Mouse (Mus musculus) kidney, embryonic 14.5 days (tissue): ENCODE results near the gene Ckap2l. TPM values are rescaled to one million over a fixed set of nuclear protein-coding genes. Genes with fewer than 3 reads are reported as not detected.
A peak's percentile ranks its signal among the peaks of the same experiment; 100 is the strongest.

Source experiments
- ATAC-seq: fragments of 200-750 bp; cut with Nextera tagmentation; 2 replicates; pipeline ENCODE4 v1.8.0; 2017; ENCODE audit warnings: moderate number of reproducible peaks, mild to moderate bottlenecking, moderate TSS enrichment, moderate library complexity; ENCODE audit not compliant: low FRiP score, low TSS enrichment
- H3K27ac ChIP-seq: fragments of 300-500 bp; sonication (generic); 2 replicates; pipeline ENCODE4 v1.5.1; 2014; ENCODE audit warnings: low read depth, mild to moderate bottlenecking, low read length, moderate library complexity, mixed read lengths
- H3K27me3 ChIP-seq: fragments of 300-500 bp; sonication (generic); 2 replicates; pipeline ENCODE4 v1.6.1; 2014; ENCODE audit warnings: mild to moderate bottlenecking, low read length; ENCODE audit not compliant: control insufficient read depth, insufficient read depth
- H3K36me3 ChIP-seq: fragments of 300-500 bp; sonication (generic); 2 replicates; pipeline ENCODE4 v1.6.1; 2014; ENCODE audit warnings: low read length, mixed read lengths; ENCODE audit not compliant: control insufficient read depth, insufficient read depth
- H3K4me1 ChIP-seq: fragments of 300-500 bp; sonication (generic); 2 replicates; pipeline ENCODE4 v1.6.1; 2014; ENCODE audit warnings: low read length, mixed read lengths; ENCODE audit not compliant: control insufficient read depth, insufficient read depth
- H3K4me2 ChIP-seq: fragments of 300-500 bp; sonication (generic); replicated peaks from 2 replicates; pipeline ENCODE4 v1.6.1; 2014; ENCODE audit warnings: low read depth, mild to moderate bottlenecking, low read length
- H3K4me3 ChIP-seq: fragments of 300-500 bp; sonication (generic); 2 replicates; pipeline ENCODE4 v1.5.1; 2014; ENCODE audit warnings: mild to moderate bottlenecking, low read length
- H3K9ac ChIP-seq: fragments of 300-500 bp; sonication (generic); 2 replicates; pipeline ENCODE4 v1.6.1; 2014; ENCODE audit warnings: low read depth, mild to moderate bottlenecking, low read length, moderate library complexity
- H3K9me3 ChIP-seq: fragments of 300-500 bp; sonication (generic); 2 replicates; pipeline ENCODE4 v1.6.1; 2016; ENCODE audit warnings: low read length; ENCODE audit not compliant: control insufficient read depth
- WGBS: fragments of 180-500 bp; shearing (Covaris S2); extraction: QIAGEN DNeasy Blood & Tissue Kit; methylation state at CpG from one replicate; pipeline ENCODE4 v1.1.7; 2014; 5-methylcytosine and 5-hydroxymethylcytosine counted together
- polyA plus RNA-seq: library from polyadenylated mRNA; unstranded; fragments of >200 nt; fragmentation: Nextera tagmentation; extraction: Ambion mirVana; gene quantifications from 2 replicates; pipeline ENCODE4 v1.2.1, GENCODE M21; 2014

Ckap2l gene
- polyA plus RNA-seq, 1 experiment from 2014 or later = 67.7 TPM

DNA sequence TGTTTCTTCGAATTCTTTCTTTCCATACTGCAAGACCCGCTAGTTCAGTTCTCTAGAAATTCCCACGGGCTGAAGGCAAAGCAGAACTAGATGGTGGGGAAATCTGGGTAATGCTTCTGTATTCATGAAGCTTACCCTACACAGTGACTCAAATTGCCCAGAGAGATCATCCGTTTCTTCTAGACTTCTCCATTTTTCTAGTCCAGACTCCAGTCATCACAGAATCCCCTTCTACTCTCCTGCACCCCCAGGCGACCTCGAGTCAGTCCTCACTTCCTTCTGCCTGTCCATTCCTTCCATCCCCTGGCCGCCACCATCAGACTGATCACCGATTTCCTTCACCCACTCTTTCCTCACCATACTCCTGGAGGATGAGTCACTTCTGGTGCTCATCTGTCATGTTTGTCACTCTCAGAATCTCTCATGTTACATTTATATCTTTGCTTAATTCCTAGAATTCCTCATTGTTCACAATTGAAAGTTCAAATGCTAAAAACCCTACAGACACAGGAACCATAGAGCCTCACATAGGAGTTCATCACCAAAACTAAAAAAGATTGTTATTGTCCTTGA, 23.1 kb upstream of the Ckap2l start:
- Histone ChIP-seq H3K4me3 (no peak overlapping the region), H3K4me1 (no peaks in the 10 kb centered on the region), H3K27ac (no peak overlapping the region), H3K4me2 (no peak overlapping the region), H3K36me3 (no peaks in the 10 kb centered on the region), H3K27me3 (no peaks in the 10 kb centered on the region), H3K9ac (no peak overlapping the region), H3K9me3 (no peaks in the 10 kb centered on the region)
- WGBS = 80% methylated on average over 8 of the region's 8 CpGs
- no peak for ATAC-seq

DNA sequence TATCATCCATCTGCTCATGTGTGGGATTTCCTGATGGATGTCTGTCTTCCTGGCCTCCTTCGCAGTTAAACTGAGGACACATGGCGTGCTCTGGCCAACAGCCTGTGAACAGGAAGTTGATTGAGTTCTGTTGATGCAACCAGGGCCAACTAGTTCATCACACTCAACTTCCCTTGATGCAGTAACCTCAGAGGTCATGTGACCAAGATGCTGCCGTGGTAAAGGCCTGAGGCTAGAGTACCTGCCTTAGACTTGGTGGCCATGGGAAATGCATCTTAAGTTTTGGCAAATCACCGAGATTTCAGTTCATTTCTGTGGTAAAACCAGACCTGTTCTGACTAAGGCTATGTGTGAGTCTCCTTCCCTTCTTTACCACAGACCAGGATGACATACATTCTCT, 18.8 kb upstream of the Ckap2l start:
- no peaks in the 10 kb centered on the region for H3K4me1 ChIP-seq
- no peak overlapping the region for H3K27ac ChIP-seq
- no peak overlapping the region for H3K4me2 ChIP-seq
- no peak overlapping the region for H3K9ac ChIP-seq
- H3K4me3 ChIP-seq = no peak overlapping the region
- WGBS = 68% methylated on average over 4 of the region's 4 CpGs
- ATAC-seq = no peak
- no peaks in the 10 kb centered on the region for H3K27me3 ChIP-seq
- H3K9me3 ChIP-seq = no peaks in the 10 kb centered on the region
- no peaks in the 10 kb centered on the region for H3K36me3 ChIP-seq

DNA sequence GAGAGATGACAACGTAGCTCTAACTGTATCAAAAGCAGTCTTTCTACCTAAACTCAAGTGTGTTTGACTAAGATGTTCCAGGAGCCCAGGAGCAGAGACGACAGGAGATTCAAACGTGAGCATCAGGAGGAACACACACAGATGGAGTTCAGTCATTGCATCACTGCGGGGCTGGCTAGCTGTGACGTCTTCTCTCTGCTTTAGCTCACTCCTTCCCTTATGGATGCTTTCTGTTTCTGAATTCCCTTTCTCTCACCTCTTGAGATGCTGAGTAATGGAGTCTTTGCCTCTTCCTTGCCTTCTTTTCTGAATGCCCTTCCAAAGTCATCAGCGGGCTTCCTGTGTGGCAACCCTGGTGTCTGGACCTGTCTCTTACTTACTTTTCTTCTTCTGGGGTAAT, 17.9 kb upstream of the Ckap2l start:
- Histone ChIP-seq H3K4me3 (no peak overlapping the region), H3K4me2 (no peak overlapping the region), H3K27ac (no peak overlapping the region), H3K27me3 (no peaks in the 10 kb centered on the region), H3K9me3 (no peaks in the 10 kb centered on the region), H3K9ac (no peak overlapping the region), H3K36me3 (no peaks in the 10 kb centered on the region), H3K4me1 (no peaks in the 10 kb centered on the region)
- WGBS = 81% methylated on average over 6 of the region's 6 CpGs
- ATAC-seq = no peak

DNA sequence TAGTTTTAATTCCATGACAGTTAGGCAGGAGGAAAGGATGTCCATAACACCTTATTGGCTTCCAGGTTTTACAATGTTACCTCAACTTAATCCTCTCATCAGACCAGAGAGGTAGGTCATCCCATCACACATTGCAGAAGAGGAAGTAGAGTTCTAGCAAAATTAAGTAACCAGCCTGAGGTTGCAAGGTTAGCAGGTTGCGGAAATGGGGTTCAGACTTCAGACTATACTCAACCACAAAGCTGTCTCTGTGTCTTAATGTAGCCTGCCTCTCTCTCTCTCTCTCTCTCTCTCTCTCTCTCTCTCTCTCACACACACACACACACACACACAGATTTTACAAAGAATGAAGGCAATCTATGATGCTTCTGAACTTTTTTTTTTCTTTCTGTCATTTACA, 16.9 kb upstream of the Ckap2l start:
- Histone ChIP-seq H3K36me3 (no peaks in the 10 kb centered on the region), H3K9ac (no peak overlapping the region), H3K27ac (no peak overlapping the region), H3K4me3 (no peak overlapping the region), H3K4me2 (no peak overlapping the region), H3K4me1 (no peaks in the 10 kb centered on the region), H3K9me3 (no peaks in the 10 kb centered on the region), H3K27me3 (no peaks in the 10 kb centered on the region)
- WGBS = 96% methylated on average over 1 of the region's 1 CpGs
- ATAC-seq = no peak

DNA sequence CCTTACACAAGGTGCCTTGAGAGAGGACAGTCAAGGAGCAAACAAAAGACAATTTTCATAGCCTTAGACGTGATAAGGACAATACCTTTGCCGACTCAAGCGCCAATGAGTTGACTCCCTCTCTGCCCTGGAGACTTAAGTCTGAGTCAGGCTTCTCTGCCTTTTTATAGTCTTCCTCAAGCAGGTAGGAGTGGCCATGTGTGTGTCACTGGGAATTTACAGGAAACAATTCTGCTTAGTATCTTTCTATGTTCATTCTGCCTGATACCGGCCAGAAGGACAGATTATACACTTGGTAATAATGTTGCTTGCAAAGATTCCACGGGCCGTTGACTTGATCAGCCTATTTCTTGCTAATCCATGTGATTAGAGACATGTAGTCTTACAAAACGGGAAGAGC, 12.8 kb upstream of the Ckap2l start, which contains the start of gene Il1a:
TSS of gene Il1a (minus strand) at position 137 of the 400 bp plus-strand sequence.
- Histone ChIP-seq H3K27me3 (no peaks in the 10 kb centered on the region), H3K27ac (no peak within 1 kb of the TSS), H3K9me3 (no peaks in the 10 kb centered on the region), H3K4me3 (no peak within 1 kb of the TSS), H3K4me2 (no peak within 1 kb of the TSS), H3K9ac (no peak within 1 kb of the TSS), H3K36me3 (no peaks in the 10 kb centered on the region), H3K4me1 (no peaks in the 10 kb centered on the region)
- no peak for ATAC-seq
- 85% methylated on average over 7 of the region's 7 CpGs for WGBS

DNA sequence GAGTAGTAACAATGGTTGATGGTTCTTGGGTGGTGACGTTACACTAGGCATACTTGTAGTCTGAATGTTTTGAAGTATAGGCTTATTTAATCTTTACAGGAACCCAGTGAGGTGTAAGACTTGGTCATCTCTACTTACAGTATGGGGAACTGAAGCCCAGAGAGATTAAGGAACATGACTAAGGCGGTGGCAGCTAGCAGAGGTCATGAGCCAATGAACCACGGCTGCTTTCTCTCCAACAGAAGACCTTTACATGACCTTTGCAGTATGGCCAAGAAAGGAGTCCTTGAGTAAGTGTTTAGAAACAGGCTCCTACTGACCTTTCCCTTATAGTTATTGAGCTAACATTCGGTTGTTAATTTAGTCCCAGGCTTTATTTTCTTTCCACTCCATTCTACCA, 9.0 kb upstream of the Ckap2l start:
- Histone ChIP-seq H3K27me3 (no peaks in the 10 kb centered on the region), H3K36me3 (no peaks in the 10 kb centered on the region), H3K4me2 (no peak overlapping the region), H3K4me1 (no peaks in the 10 kb centered on the region), H3K27ac (no peak overlapping the region), H3K9ac (no peak overlapping the region), H3K9me3 (no peaks in the 10 kb centered on the region), H3K4me3 (no peak overlapping the region)
- no peak for ATAC-seq
- WGBS = 41% methylated on average over 4 of the region's 4 CpGs

DNA sequence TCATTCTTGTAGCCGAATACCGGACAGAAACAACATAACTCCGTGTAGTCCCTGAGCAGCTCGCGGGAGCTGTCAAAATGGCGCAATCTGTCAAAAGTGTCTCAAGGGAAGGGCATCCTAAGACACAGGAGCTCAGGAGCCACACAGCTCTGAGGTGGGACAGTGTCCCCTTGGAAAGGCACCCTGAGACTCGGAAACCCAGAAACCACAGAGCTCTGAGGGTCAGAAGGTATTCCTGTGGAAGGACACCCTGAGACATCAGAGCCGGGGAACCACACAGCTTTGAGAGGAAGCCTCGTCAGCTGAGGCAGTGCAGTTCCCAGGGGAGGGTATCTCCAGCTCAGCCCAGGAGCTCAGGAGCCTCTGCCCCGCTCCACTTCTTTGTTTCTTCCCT, 574 bp upstream of the Ckap2l start:
- H3K9me3 ChIP-seq = no peaks in the 10 kb centered on the region
- peak overlapping the region; percentile 53 for H3K9ac ChIP-seq
- H3K36me3 ChIP-seq = peaks cover 5% of the 10 kb centered on the region; the same call in 1 of the 2 replicates
- ATAC-seq = peak; percentile 69
- WGBS = 2% methylated on average over 10 of the region's 10 CpGs
- H3K27ac ChIP-seq = peak overlapping the region; percentile 27
- H3K4me2 ChIP-seq = peak overlapping the region; percentile 47
- peaks cover 7% of the 10 kb centered on the region; the same call in 1 of the 2 replicates for H3K4me1 ChIP-seq
- no peaks in the 10 kb centered on the region for H3K27me3 ChIP-seq
- peak overlapping the region; percentile 79 for H3K4me3 ChIP-seq

DNA sequence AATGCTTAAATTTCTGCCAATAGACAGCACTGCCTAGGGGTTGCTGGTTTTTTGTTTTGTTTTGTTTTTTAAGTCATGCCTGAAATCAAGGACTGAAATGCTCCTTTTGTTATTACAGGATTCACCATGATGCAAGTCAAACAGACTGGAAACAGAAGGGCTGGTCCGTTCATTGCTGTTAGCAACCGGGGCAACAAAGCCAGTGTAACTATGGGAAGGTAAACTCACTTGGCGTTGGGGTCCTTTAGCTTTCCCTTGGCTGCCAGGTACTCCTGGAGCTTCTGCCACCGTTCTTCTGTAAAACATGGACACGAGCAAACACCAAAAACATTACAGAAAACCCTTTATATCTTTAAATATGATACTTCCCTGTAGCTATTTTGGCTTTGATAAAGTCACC, 926 bp downstream of the Ckap2l start:
- H3K9me3 ChIP-seq = no peaks in the 10 kb centered on the region
- peak overlapping the region; percentile 81; the same call in 1 of the 2 replicates for H3K9ac ChIP-seq
- peak overlapping the region; percentile 79 for H3K4me3 ChIP-seq
- H3K36me3 ChIP-seq = peaks cover 8% of the 10 kb centered on the region; the same call in 1 of the 2 replicates
- no peaks in the 10 kb centered on the region for H3K27me3 ChIP-seq
- WGBS = 71% methylated on average over 5 of the region's 5 CpGs
- peak overlapping the region; percentile 59 for H3K4me2 ChIP-seq
- no peak overlapping the region for H3K27ac ChIP-seq
- peaks cover 7% of the 10 kb centered on the region; the same call in 1 of the 2 replicates for H3K4me1 ChIP-seq
- no peak for ATAC-seq

DNA sequence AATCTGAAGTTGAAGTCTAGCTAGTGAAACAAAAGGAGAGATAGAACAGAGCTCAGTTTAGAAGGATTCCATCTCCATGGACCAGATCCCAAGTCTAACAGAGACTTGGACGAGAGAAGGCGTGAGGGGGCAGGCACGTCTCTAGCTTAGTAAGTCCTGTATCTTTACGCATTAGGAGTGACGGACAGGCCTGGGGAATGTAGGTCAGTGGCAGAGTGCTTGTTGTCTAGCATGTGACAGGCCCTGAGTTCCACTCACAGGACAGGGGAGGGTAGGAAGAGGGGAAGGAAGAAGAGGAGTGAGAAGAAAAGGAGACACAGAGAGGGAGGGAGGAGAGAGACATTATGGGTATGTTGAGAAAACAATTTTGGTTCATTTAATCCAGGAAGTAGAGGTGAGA, 1.9 kb downstream of the Ckap2l start:
- Histone ChIP-seq H3K27ac (no peak overlapping the region), H3K4me2 (no peak overlapping the region), H3K4me3 (no peak overlapping the region), H3K9ac (no peak overlapping the region), H3K9me3 (no peaks in the 10 kb centered on the region), H3K4me1 (peaks cover 7% of the 10 kb centered on the region; the same call in 1 of the 2 replicates), H3K36me3 (peaks cover 16% of the 10 kb centered on the region; the same call in 1 of the 2 replicates), H3K27me3 (no peaks in the 10 kb centered on the region)
- ATAC-seq = no peak
- 94% methylated on average over 5 of the region's 5 CpGs for WGBS
